Mouse (Mus musculus) limb, embryonic 12.5 days (tissue): ENCODE results near the gene Hist1h2ae. TPM values are rescaled to one million over a fixed set of nuclear protein-coding genes. Genes with fewer than 3 reads are reported as not detected.
"Not testable (repeated sequence)": the region's sequence is repeated elsewhere in the genome, so short reads cannot be mapped to it uniquely, and the experiment has no call there.

ENCODE experiments used
- ATAC-seq: fragments of 200-750 bp; cut with Nextera tagmentation; 2 replicates; pipeline ENCODE4 v1.8.0; 2017; ENCODE audit warnings: low read depth, moderate TSS enrichment; ENCODE audit not compliant: insufficient number of reproducible peaks, insufficient read depth, low FRiP score, low TSS enrichment
- H3K27ac ChIP-seq: fragments of 300-500 bp; sonication (generic); 2 replicates; pipeline ENCODE4 v1.5.1; 2016; ENCODE audit warnings: mild to moderate bottlenecking, moderate library complexity
- H3K27me3 ChIP-seq: fragments of 300-500 bp; sonication (generic); 2 replicates; pipeline ENCODE4 v1.6.1; 2016; ENCODE audit warnings: mild to moderate bottlenecking, moderate library complexity
- H3K36me3 ChIP-seq: fragments of 300-500 bp; sonication (generic); 2 replicates; pipeline ENCODE4 v1.6.1; 2016; ENCODE audit warnings: mild to moderate bottlenecking, moderate library complexity
- H3K4me1 ChIP-seq: fragments of 300-500 bp; sonication (generic); replicated peaks from 2 replicates; pipeline ENCODE4 v1.6.1; 2016
- H3K4me2 ChIP-seq: fragments of 300-500 bp; sonication (generic); 2 replicates; pipeline ENCODE4 v1.6.1; 2016; ENCODE audit warnings: mild to moderate bottlenecking, moderate library complexity
- H3K4me3 ChIP-seq: fragments of 300-500 bp; sonication (generic); replicated peaks from 2 replicates; pipeline ENCODE4 v1.5.1; 2016; ENCODE audit warnings: mild to moderate bottlenecking
- H3K9ac ChIP-seq: fragments of 300-500 bp; sonication (generic); replicated peaks from 2 replicates; pipeline ENCODE4 v1.6.1; 2016; ENCODE audit warnings: mild to moderate bottlenecking, moderate library complexity
- H3K9me3 ChIP-seq: fragments of 300-500 bp; sonication (generic); 2 replicates; pipeline ENCODE4 v1.6.1; 2016; ENCODE audit warnings: mild to moderate bottlenecking, moderate library complexity
- whole genome bisulfite sequencing: fragments of 180-500 bp; shearing (Covaris S2); methylation state at CpG from one replicate; pipeline ENCODE4 v1.1.7; 2016; 5-methylcytosine and 5-hydroxymethylcytosine counted together
- polyA plus RNA-seq: library from polyadenylated mRNA; unstranded; fragments of >200 nt; fragmentation: Nextera tagmentation; extraction: Ambion mirVana; gene quantifications from 2 replicates; pipeline ENCODE4 v1.2.1, GENCODE M21; 2016

Gene Hist1h2ae
- polyA plus RNA-seq, 1 experiment from 2014 or later: 213 TPM

DNA sequence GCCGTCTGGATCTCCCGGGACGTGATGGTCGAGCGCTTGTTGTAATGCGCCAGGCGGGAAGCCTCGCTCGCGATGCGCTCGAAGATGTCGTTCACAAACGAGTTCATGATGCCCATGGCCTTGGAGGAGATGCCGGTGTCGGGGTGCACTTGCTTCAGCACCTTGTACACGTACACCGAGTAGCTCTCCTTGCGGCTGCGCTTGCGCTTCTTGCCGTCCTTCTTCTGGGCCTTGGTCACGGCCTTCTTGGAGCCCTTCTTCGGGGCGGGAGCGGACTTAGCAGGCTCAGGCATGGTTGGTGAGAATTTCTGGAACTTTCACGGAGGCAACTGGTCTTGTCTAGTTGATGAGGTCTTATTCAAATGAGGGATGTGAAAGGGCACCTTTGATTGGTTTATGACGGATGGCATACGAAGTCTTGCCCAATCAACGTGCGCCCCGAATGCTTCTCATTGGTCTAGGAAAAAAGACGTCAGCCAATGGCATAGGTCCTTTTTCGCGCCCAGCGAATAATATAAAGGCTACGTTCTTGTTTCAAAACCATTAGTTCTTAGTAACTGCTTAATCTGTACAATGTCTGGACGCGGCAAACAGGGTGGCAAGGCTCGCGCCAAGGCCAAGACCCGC lies 3.0 kb upstream of the Hist1h2ae start, which contains the start of the genes Hist1h2bf and Hist1h2ad:
TSS of gene Hist1h2bf (minus strand) at position 299 of the 627 bp plus-strand sequence.
TSS of gene Hist1h2ad (plus strand) at position 484 of the 627 bp plus-strand sequence.
- under 1% methylated on average over 41 of the region's 42 CpGs for WGBS
- Histone ChIP-seq H3K27ac (peak within 1 kb of the TSS; percentile 97), H3K4me2 (peak within 1 kb of the TSS; percentile 75), H3K4me1 (peaks cover 14% of the 10 kb centered on the region), H3K9ac (peak within 1 kb of the TSS; percentile 84), H3K4me3 (peak within 1 kb of the TSS; percentile 49)
- not testable (repeated sequence) for H3K36me3 ChIP-seq, H3K27me3 ChIP-seq, H3K9me3 ChIP-seq
- peak; percentile 92 for ATAC-seq

DNA sequence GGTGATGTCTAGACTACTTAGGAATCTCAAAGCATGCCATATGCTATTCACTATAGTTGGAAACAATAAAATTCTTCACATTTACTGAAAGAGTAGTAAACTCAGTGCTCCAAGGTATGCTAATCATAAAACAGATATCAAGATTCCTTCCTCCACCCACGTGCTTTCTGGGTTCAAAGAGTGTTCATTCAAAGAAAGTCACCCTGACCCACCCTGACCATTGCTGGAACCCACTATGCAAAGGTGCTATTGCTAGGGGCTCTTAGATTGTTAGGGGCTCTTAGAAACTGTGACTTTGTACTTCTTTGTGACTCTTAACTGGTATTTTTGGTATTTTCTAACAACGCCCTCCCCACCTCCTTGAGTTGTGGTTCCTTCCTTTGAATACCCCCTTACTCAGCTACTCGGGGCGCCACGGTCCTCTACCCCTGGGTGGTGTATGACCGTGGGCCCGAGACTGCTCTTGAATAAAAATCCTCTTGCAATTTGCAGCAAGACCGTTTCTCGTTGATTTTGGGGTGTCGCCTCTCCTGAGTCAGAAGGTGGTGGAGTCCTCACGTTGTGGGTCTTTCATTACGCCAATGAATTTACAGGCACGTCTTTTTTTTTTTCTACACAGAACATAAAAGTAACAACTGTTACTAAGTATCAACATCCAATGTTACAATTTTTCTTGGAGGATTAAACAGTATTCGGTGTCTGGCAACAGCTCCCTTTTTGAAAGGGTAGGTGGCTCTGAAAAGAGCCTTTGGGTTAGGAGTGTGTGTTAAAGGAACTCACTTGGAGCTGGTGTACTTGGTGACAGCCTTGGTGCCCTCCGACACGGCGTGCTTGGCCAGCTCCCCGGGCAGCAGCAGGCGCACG lies 2.2 kb upstream of the Hist1h2ae start:
- not testable (repeated sequence) for H3K36me3 ChIP-seq, H3K9me3 ChIP-seq, H3K27me3 ChIP-seq, ATAC-seq
- Histone ChIP-seq H3K4me3 (peak overlapping the region; percentile 47), H3K4me2 (peak overlapping the region; percentile 75), H3K27ac (peak overlapping the region; percentile 97), H3K4me1 (peaks cover 14% of the 10 kb centered on the region), H3K9ac (peak overlapping the region; percentile 84)
- 8% methylated on average over 20 of the region's 20 CpGs for WGBS

DNA sequence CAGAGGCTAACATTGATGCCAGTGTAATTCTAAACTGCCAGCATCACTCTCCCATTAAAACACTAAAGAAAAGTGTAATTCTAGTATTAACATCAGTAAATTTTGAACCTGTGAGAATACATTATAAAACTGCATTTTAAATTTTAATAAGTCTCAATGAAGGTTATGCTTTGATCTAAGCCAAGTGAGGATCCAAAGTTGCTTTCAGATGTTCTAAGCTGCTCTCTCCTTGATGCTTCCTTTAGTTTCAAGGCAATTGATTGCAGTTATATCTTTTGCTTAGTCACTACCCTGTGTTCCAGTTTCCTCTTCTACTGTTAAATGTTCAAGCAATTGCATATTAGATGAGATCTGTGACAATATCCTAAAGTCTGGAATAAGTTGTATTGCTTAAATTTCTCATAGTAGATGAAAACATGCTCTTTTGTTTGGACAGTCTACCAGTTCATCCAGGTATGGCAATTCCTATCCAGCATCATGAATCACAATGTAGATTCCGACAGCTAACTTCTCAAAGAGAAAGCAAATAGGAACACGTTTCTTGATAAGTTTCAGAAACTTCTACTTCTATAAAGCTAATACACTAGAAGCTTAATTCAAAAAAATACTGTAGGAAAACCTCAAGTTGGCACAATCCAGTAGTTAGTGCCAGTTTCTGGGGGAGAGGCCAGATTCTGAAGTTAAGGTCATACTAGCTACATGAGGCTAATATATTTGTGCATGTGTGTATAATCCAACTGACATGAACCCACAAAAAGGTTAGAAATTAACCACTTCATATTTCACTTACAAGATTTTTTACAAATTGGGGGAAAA lies 1.4 kb upstream of the Hist1h2ae start:
- peak overlapping the region; percentile 84 for H3K9ac ChIP-seq
- H3K9me3 ChIP-seq: no peaks in the 10 kb centered on the region
- ATAC-seq: no peak
- peak overlapping the region; percentile 75 for H3K4me2 ChIP-seq
- H3K36me3 ChIP-seq: no peaks in the 10 kb centered on the region
- no peaks in the 10 kb centered on the region for H3K27me3 ChIP-seq
- peak overlapping the region; percentile 97 for H3K27ac ChIP-seq
- peaks cover 14% of the 10 kb centered on the region for H3K4me1 ChIP-seq
- 34% methylated on average over 2 of the region's 2 CpGs for WGBS
- H3K4me3 ChIP-seq: peak overlapping the region; percentile 47

DNA sequence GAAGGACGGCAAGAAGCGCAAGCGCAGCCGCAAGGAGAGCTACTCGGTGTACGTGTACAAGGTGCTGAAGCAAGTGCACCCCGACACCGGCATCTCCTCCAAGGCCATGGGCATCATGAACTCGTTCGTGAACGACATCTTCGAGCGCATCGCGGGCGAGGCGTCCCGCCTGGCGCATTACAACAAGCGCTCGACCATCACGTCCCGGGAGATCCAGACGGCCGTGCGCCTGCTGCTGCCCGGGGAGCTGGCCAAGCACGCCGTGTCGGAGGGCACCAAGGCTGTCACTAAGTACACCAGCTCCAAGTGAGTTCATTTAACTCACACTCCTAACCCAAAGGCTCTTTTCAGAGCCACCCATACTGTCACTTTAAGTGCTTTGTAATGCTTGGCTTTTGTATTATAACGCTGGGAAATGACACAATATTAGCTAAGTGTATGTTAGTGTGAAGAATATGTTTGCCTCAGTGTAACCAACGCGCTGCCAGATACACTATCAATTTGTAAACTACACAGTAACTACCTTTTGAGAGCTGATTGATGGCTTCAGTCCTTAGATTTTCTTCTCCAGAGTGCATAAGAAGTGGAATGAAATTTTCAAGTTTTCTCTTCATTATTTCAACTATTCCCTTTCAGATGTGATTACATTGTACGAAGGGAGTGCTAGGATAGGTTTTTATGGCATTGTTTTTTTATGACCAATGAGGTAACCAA lies 641 bp upstream of the Hist1h2ae start:
- Histone ChIP-seq H3K4me3 (peak overlapping the region; percentile 47), H3K4me1 (peaks cover 11% of the 10 kb centered on the region), H3K9ac (peak overlapping the region; percentile 84), H3K27ac (peak overlapping the region; percentile 97), H3K4me2 (peak overlapping the region; percentile 75)
- not testable (repeated sequence) for H3K36me3 ChIP-seq, H3K27me3 ChIP-seq, ATAC-seq, H3K9me3 ChIP-seq
- WGBS: 0% methylated on average over 17 of the region's 34 CpGs

DNA sequence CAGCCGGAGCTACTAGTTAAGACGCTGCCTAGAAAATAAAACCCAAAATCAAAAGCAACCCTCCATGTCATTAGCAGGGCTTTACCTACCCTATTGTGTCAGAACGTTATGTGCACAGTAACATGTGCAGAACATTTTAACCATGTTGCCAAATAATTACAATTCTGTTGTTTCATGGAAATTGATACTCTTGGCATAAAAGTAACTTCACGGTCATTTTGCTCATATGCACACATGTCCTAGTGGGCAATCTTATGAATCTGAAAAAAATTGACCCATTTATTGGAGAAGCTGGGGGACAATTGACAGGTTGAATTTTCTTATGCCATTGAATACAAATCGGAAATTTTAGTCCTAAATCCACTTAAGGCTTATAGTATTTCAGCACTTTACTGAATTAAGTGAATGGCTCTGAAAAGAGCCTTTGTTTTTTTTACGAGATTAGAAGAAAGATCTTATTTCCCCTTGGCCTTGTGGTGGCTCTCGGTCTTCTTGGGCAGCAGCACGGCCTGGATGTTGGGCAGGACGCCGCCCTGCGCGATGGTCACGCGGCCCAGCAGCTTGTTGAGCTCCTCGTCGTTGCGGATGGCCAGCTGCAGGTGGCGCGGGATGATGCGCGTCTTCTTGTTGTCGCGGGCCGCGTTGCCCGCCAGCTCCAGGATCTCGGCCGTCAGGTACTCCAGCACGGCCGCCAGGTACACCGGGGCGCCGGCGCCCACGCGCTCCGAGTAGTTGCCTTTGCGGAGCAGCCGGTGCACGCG lies 579 bp downstream of the Hist1h2ae start:
- ATAC-seq, H3K4me1 ChIP-seq, H3K36me3 ChIP-seq, H3K9me3 ChIP-seq, H3K27me3 ChIP-seq: not testable (repeated sequence)
- H3K27ac ChIP-seq: peak overlapping the region; percentile 97
- H3K9ac ChIP-seq: peak overlapping the region; percentile 57
- peak overlapping the region; percentile 75 for H3K4me2 ChIP-seq
- under 1% methylated on average over 23 of the region's 41 CpGs for WGBS
- H3K4me3 ChIP-seq: peak overlapping the region; percentile 47

DNA sequence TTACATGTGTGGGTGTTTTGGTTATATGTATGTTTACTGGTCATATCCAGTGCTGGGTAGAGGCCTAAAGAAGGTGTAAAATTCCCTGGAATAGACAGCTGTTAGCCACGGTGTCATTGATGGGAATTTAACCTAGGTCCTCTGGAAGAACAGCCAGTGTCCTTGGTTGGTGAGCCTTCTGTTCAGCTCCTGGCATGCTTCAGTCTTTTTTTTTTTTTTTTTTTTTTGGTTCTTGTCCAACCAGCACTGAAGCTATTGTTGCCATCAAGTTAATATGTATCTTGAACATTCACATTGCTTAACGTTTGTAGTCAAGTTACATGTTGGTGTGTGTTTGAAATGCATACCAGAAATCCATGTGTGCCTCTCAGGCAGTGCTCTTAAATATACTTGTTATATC lies 6.5 kb downstream of the Hist1h2ae start:
- 94% methylated on average over 2 of the region's 2 CpGs for WGBS
- H3K36me3 ChIP-seq: no peaks in the 10 kb centered on the region

DNA sequence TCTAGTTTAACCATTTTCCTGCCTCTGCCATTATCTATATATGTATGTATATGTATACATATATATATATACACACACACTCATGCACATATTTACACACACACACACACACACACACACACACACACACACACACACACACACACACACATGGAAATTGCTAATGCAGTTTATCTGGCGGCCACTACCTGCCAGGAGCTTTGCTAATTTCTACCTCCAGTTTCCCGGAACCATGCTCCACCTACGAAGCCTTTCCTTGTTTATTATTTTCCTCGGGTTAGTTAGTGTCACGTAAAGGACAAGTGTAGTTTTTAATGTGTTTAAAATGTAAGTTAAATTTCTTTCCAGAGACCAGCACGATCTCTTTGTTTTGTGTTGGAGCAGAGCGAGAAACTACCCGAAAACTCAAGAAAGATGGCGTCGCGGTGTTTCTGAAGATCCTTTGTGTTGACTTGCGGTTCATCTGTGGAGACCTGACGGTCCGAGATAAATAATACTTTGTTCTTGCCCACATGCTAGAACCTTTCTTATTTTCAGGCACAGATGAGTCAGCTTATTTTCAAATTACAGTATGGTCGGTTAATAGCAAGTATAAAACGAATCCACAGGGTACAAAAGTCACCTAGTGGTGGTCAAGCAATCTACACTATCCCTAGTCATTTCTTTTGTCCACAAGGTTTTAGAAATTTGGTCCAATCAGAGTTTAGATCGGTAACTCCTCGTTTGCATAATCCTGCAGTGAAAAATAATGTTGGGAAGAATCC lies 8.1 kb downstream of the Hist1h2ae start:
- peak overlapping the region; percentile 98 for H3K27ac ChIP-seq
- ATAC-seq: no peak; the same call in 1 of the 2 replicates
- peak overlapping the region; percentile 58 for H3K9ac ChIP-seq
- H3K27me3 ChIP-seq: no peaks in the 10 kb centered on the region
- no peaks in the 10 kb centered on the region for H3K36me3 ChIP-seq
- H3K4me2 ChIP-seq: peak overlapping the region; percentile 73
- peak overlapping the region; percentile 43 for H3K4me3 ChIP-seq
- H3K4me1 ChIP-seq: no peaks in the 10 kb centered on the region
- H3K9me3 ChIP-seq: no peaks in the 10 kb centered on the region
- WGBS: 6% methylated on average over 18 of the region's 18 CpGs

More for the DNA sequence above, 6.5 kb downstream of the Hist1h2ae start:
- H3K27ac ChIP-seq: peak overlapping the region; percentile 98; the same call in 1 of the 2 replicates
- H3K4me1 ChIP-seq: no peaks in the 10 kb centered on the region
- H3K4me2 ChIP-seq: no peak overlapping the region
- H3K9me3 ChIP-seq: no peaks in the 10 kb centered on the region
- no peak overlapping the region for H3K4me3 ChIP-seq
- ATAC-seq: no peak
- no peaks in the 10 kb centered on the region for H3K27me3 ChIP-seq
- no peak overlapping the region for H3K9ac ChIP-seq

DNA sequence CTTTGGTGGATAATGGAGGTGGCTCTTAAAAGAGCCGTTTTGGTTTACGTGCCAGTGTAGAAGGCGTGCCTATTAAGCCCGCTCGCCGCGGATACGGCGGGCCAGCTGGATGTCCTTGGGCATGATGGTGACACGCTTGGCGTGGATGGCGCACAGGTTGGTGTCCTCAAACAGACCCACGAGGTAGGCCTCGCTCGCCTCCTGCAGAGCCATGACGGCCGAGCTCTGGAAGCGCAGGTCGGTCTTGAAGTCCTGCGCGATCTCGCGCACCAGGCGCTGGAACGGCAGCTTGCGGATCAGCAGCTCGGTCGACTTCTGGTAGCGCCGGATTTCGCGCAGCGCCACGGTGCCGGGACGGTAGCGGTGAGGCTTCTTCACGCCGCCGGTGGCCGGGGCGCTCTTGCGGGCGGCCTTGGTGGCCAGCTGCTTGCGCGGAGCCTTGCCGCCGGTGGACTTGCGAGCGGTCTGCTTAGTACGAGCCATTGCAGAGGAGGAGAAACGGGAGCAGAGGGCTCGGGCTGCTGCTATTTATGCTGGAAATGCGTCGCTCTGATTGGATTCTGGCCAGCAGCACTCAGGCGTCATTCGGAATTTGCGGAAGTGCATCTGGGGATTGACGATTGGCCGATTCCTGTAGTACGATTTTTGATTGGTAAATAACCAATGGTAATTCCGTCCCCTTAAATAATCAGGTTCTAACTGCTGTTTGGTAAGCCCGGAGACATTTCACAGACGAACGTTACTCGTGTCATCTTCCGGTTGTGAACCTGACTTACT lies 8.9 kb downstream of the Hist1h2ae start, which contains the start of gene Hist1h3e:
TSS of gene Hist1h3e (minus strand) at position 487 of the 777 bp plus-strand sequence.
- peak within 1 kb of the TSS; percentile 59 for H3K9ac ChIP-seq
- WGBS: under 1% methylated on average over 62 of the region's 67 CpGs
- not testable (repeated sequence) for H3K36me3 ChIP-seq, H3K27me3 ChIP-seq, H3K4me1 ChIP-seq, H3K9me3 ChIP-seq
- H3K4me2 ChIP-seq: peak within 1 kb of the TSS; percentile 73
- H3K27ac ChIP-seq: peak within 1 kb of the TSS; percentile 98
- peak within 1 kb of the TSS; percentile 43 for H3K4me3 ChIP-seq
- peak; percentile 98 for ATAC-seq

DNA sequence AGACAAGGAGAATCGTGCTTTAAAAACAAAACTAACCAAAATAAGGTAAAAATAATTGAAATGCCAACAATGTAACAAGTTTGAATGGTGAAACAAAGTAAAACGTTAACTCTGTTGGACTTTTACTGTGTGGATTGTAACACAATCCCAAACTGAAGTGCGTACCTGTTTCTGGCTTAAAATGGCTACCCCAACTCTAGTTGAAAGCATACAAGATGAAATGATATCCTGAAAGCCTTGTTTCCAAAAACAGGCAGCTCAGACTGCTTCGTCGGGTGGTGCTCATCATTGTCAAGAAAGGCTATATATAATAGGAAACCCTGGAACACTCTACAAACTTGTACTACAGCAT lies 9.5 kb downstream of the Hist1h2ae start:
- H3K4me2 ChIP-seq: peak overlapping the region; percentile 73
- H3K9ac ChIP-seq: peak overlapping the region; percentile 59
- H3K4me3 ChIP-seq: peak overlapping the region; percentile 43
- H3K4me1 ChIP-seq, H3K36me3 ChIP-seq, H3K9me3 ChIP-seq, H3K27me3 ChIP-seq, ATAC-seq: not testable (repeated sequence)
- peak overlapping the region; percentile 98 for H3K27ac ChIP-seq
- 0% methylated on average over 2 of the region's 5 CpGs for WGBS
